Mouse (Mus musculus) neural tube, embryonic 15.5 days (tissue): ENCODE measurements at regions not wholly inside any gene's neighbourhood (a gene's known extent, or its start where the extent isn't known, plus 50 kb on each side); places are given as distances from the start of the nearest gene placed in this dataset.

Experiments used
- ATAC-seq: fragments of 200-750 bp; cut with Nextera tagmentation; 2 replicates; pipeline ENCODE4 v1.8.0; 2017; ENCODE audit warnings: mild to moderate bottlenecking, moderate TSS enrichment, moderate library complexity; ENCODE audit not compliant: low FRiP score
- H3K27ac ChIP-seq: fragments of 300-500 bp; sonication (generic); replicated peaks from 2 replicates; pipeline ENCODE4 v1.5.1; 2015; ENCODE audit warnings: mild to moderate bottlenecking, inconsistent platforms
- H3K27me3 ChIP-seq: fragments of 300-500 bp; sonication (generic); replicated peaks from 2 replicates; pipeline ENCODE4 v1.6.1; 2015; ENCODE audit warnings: inconsistent platforms
- H3K36me3 ChIP-seq: fragments of 300-500 bp; sonication (generic); 2 replicates; pipeline ENCODE4 v1.6.1; 2015; ENCODE audit warnings: inconsistent platforms
- H3K4me1 ChIP-seq: fragments of 300-500 bp; sonication (generic); 2 replicates; pipeline ENCODE4 v1.6.1; 2015; ENCODE audit warnings: inconsistent platforms
- H3K4me2 ChIP-seq: fragments of 300-500 bp; sonication (generic); 2 replicates; pipeline ENCODE4 v1.6.1; 2015; ENCODE audit warnings: inconsistent platforms, mild to moderate bottlenecking, moderate library complexity
- H3K4me3 ChIP-seq: fragments of 300-500 bp; sonication (generic); replicated peaks from 2 replicates; pipeline ENCODE4 v1.5.1; 2015; ENCODE audit warnings: mild to moderate bottlenecking, inconsistent platforms
- H3K9ac ChIP-seq: fragments of 300-500 bp; sonication (generic); replicated peaks from 2 replicates; pipeline ENCODE4 v1.6.1; 2015; ENCODE audit warnings: mild to moderate bottlenecking, inconsistent platforms
- H3K9me3 ChIP-seq: fragments of 300-500 bp; sonication (generic); replicated peaks from 2 replicates; pipeline ENCODE4 v1.6.1; 2016; ENCODE audit warnings: inconsistent platforms
- WGBS: fragments of 180-500 bp; shearing (Covaris S2); methylation state at CpG from one replicate; pipeline ENCODE4 v1.1.7; 2015; ENCODE audit warnings: mixed read lengths; 5-methylcytosine and 5-hydroxymethylcytosine counted together

DNA sequence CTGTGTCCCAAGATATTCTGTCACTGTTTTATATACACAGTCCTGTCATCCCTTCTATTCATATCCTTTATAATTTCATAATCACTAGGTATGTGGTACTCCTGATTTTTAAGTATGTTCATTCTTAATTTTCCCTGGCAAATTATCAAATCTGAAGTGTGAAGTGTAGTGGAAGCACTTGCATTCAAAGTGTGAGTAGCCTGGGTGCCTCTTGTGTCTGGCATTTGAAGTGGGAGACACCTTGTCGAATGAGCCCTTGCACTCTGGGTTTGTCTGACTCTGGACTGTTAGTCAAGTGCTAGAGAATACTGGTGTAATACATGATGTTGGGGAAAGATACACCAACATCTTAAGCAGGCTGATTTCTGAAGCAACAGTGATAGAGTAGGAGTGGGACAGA, 852.6 kb downstream of the Efnb2 start:
- ATAC-seq = no peak

DNA sequence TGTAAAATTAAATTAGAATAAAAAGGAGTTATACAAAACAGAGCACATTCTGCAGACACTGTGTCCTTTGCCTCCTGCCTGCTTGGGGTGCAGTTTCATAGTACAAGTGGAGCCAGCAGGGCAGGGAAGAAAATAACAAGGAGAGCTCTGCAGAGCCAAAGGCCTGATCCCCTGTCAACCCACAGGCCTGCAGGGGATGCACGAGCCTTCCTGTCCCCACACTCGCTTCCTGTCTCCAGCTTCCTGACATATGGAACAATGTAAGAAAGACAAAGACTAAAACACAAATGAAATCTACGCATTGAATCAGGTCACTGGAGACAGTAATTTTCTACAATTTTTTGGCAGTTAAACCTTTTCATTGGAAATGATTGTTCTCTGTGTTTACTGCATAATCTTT, 861.8 kb downstream of the Efnb2 start:
- H3K27me3 ChIP-seq = no peaks in the 10 kb centered on the region
- no peak overlapping the region for H3K27ac ChIP-seq
- no peak for ATAC-seq
- H3K4me2 ChIP-seq = no peak overlapping the region
- no peaks in the 10 kb centered on the region for H3K36me3 ChIP-seq
- no peaks in the 10 kb centered on the region for H3K9me3 ChIP-seq
- no peak overlapping the region for H3K9ac ChIP-seq
- H3K4me1 ChIP-seq = no peaks in the 10 kb centered on the region
- H3K4me3 ChIP-seq = no peak overlapping the region
- 79% methylated on average over 3 of the region's 3 CpGs for WGBS

More for the DNA sequence above, 852.6 kb downstream of the Efnb2 start:
- Histone ChIP-seq H3K27me3 (no peaks in the 10 kb centered on the region), H3K9me3 (no peaks in the 10 kb centered on the region), H3K36me3 (no peaks in the 10 kb centered on the region), H3K4me3 (no peak overlapping the region), H3K27ac (no peak overlapping the region), H3K4me2 (no peak overlapping the region), H3K4me1 (no peaks in the 10 kb centered on the region), H3K9ac (no peak overlapping the region)
- 98% methylated on average over 1 of the region's 1 CpGs for WGBS

DNA sequence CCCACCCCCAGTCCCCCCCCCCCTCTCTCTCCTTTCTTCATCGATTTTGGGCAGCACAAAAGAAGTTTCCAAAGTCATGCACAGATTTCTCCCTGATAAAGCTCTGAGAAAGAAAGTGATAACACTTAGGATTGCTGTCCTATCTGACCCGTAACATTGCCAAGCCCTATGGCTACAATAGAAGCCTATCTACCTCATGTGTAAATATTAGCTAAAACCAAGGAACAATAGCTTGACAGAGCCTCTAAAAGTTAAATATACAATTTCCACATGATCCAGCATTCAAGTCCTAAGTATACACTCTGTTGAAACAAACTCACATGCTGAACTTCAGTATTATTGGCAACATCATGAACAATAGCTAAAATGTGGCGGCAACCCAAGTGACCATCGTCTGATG, 864.9 kb downstream of the Efnb2 start:
- WGBS = 91% methylated on average over 4 of the region's 4 CpGs
- H3K9me3 ChIP-seq = no peaks in the 10 kb centered on the region
- no peak overlapping the region for H3K4me2 ChIP-seq
- H3K27ac ChIP-seq = no peak overlapping the region
- H3K4me3 ChIP-seq = no peak overlapping the region
- no peaks in the 10 kb centered on the region for H3K27me3 ChIP-seq
- no peak for ATAC-seq
- no peaks in the 10 kb centered on the region for H3K4me1 ChIP-seq
- H3K36me3 ChIP-seq = no peaks in the 10 kb centered on the region
- H3K9ac ChIP-seq = no peak overlapping the region

DNA sequence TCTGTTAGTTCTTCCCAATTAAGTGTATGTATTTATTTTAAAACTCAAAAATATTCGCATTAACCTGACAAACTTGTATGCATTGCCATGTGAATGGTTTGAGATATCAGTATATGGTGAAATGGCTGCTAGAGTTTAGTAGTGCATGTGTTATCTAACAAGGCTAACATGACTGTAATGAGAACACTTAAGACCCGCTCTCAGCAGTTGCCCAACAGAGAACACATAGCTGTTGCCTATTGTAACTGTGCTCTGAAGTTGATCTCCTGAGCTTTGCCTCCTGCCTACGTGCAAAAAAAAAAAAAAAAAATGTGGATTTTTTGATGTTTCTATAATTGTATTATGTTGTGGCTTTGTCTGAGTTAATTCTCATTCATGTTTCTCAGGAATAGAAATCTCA, 897.2 kb downstream of the Efnb2 start:
- no peak overlapping the region for H3K27ac ChIP-seq
- 74% methylated on average over 3 of the region's 3 CpGs for WGBS
- ATAC-seq = no peak
- H3K9ac ChIP-seq = no peak overlapping the region
- no peak overlapping the region for H3K4me3 ChIP-seq
- H3K4me1 ChIP-seq = no peaks in the 10 kb centered on the region
- no peaks in the 10 kb centered on the region for H3K9me3 ChIP-seq
- no peak overlapping the region for H3K4me2 ChIP-seq
- no peaks in the 10 kb centered on the region for H3K36me3 ChIP-seq
- H3K27me3 ChIP-seq = no peaks in the 10 kb centered on the region

DNA sequence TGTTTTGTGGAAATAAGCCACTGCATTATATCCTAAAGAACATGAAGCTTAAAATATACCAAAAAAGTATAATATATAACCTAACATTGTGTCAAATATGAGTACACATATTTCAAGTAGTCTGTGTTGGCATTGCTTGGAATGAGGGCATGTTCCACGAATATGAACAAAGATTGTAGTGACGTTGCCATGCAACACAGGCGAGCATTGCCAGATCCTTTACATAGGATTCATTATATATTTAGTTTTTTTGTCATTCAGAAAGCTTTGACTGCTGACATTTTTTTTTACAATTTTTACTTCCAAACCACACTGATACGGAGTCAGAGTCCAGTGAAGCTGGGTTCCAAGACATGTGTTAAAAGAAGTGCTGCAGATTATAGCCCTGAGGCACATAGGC, 900.1 kb downstream of the Efnb2 start:
- H3K27me3 ChIP-seq = no peaks in the 10 kb centered on the region
- H3K36me3 ChIP-seq = no peaks in the 10 kb centered on the region
- H3K4me2 ChIP-seq = no peak overlapping the region
- WGBS = 85% methylated on average over 4 of the region's 4 CpGs
- H3K4me3 ChIP-seq = no peak overlapping the region
- H3K27ac ChIP-seq = no peak overlapping the region
- no peak for ATAC-seq
- H3K4me1 ChIP-seq = no peaks in the 10 kb centered on the region
- no peak overlapping the region for H3K9ac ChIP-seq
- no peaks in the 10 kb centered on the region for H3K9me3 ChIP-seq

DNA sequence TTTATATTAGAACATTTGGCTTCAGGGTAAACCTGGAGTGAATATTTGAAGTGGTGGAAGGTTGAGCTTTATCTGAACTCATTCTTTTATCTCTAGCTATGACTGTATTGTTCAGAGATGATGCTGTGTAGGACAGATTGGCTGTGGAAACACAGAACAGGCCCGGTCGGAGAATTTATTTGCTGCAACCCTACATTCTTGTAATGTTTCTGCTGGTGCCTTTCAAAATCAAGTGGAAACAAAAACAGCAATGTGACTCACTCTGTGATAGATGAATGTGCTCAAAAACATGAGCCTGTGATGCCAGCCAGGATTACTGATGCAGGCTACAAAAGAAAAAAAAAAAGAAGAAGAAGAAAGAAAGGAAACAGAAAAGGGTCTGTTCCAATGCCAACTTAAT, 928.3 kb downstream of the Efnb2 start:
- no peaks in the 10 kb centered on the region for H3K27me3 ChIP-seq
- no peak overlapping the region for H3K4me3 ChIP-seq
- H3K36me3 ChIP-seq = no peaks in the 10 kb centered on the region
- no peak overlapping the region for H3K4me2 ChIP-seq
- no peak overlapping the region for H3K27ac ChIP-seq
- no peak overlapping the region for H3K9ac ChIP-seq
- no peak for ATAC-seq
- no peaks in the 10 kb centered on the region for H3K4me1 ChIP-seq
- WGBS = 84% methylated on average over 2 of the region's 2 CpGs
- no peaks in the 10 kb centered on the region for H3K9me3 ChIP-seq

DNA sequence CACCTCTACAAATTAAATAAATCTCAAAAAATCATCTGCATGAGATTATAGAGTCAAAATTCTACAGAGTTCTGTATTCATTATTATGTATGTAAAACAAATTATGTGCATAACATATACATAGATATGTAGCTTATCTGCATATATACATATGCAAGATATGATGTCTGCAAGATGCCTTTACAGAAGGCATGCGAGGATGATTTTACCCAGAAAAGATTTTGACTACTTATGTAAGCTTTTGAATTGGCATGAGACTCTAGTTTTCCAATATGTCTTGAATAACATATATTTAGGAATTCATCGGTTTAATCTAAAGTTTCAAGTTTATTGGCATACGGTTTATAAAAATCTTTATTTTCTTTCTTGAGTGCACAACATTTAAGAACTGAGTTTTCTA, 939.2 kb downstream of the Efnb2 start:
- Histone ChIP-seq H3K27ac (no peak overlapping the region), H3K27me3 (no peaks in the 10 kb centered on the region), H3K4me2 (no peak overlapping the region), H3K4me3 (no peak overlapping the region), H3K36me3 (no peaks in the 10 kb centered on the region), H3K9ac (no peak overlapping the region), H3K9me3 (no peaks in the 10 kb centered on the region), H3K4me1 (no peaks in the 10 kb centered on the region)
- ATAC-seq = no peak
- WGBS = 96% methylated on average over 3 of the region's 3 CpGs

DNA sequence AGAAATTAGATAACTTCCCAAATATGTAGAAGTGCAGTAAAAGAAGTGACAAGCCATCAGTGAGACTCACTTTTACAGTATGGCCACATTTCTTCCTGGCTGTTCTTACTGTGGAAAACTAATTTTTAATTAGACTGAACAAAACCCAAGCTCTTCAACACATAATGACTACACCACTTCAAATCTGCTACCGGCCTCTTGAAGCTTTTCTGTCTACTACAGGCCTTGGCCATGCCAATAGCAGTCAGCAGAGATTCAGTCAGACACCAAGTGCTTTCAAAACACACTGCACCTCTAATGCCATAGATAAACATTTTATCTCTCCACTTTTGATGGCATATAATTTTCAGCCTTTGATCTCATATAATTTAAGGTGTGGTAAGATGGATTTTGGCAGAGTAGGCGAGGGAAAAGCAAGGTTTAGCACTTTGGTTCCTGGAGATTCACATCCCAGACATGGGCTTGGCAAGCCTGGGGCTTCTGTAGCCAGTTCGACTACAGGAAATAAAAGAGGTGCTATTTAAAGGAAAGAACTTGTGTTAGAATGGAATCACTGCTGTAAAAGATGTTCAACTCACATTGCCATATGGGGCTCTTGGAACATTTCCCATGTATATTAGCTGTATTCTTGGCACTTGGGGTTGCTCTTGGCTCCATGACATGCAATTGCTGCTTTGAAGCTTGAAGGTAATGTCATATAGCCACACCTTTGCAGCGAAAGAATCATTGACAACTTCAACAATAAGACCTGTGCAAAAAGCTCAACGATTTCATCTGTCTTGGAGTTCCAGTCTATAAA, 941.9 kb downstream of the Efnb2 start:
- no peak overlapping the region for H3K9ac ChIP-seq
- H3K27ac ChIP-seq = no peak overlapping the region
- H3K4me1 ChIP-seq = no peaks in the 10 kb centered on the region
- H3K36me3 ChIP-seq = no peaks in the 10 kb centered on the region
- no peaks in the 10 kb centered on the region for H3K27me3 ChIP-seq
- 81% methylated on average over 5 of the region's 5 CpGs for WGBS
- no peak overlapping the region for H3K4me3 ChIP-seq
- no peak overlapping the region for H3K4me2 ChIP-seq
- ATAC-seq = no peak
- no peaks in the 10 kb centered on the region for H3K9me3 ChIP-seq

DNA sequence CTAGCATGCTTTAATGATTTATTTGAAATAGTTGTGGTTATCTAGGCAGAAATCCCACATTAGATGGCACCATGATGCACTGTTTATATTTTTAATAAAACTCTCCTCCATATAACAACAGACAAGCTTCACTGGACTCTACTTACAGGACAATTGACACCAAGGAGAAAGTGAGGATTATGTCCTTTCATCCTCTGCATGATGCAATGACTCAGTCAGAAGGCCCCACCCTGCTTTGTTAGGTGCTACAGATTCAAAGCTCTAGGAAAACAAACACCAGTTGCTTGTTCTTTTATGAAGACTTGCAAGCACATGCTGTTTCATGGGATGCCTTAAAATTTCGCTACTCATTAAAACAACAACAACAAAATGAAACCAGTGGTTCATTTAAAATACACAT, 950.3 kb downstream of the Efnb2 start:
- WGBS = 76% methylated on average over 1 of the region's 1 CpGs
- no peak for ATAC-seq
- Histone ChIP-seq H3K36me3 (no peaks in the 10 kb centered on the region), H3K4me3 (no peak overlapping the region), H3K9ac (no peak overlapping the region), H3K4me2 (no peak overlapping the region), H3K4me1 (no peaks in the 10 kb centered on the region), H3K9me3 (no peaks in the 10 kb centered on the region), H3K27ac (no peak overlapping the region), H3K27me3 (no peaks in the 10 kb centered on the region)

DNA sequence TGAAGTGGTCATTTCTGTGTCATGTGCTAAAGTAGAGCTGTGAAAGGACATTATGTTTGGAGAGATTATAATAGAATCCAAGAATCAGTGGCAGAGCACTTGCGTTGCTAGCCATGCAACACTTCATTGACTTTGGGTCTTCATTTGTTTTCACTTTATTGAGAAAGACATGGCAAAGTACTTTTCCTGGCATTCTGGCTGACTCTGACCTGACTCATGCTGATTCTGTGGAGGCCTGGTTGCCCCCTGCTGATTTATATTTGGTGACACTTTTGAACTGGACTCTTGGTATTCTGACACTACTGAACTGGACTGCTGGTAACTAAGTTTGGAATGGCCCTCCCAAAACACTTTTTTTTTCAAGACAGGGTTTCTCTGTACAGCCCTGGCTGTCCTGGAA, 951.6 kb downstream of the Efnb2 start:
- Histone ChIP-seq H3K4me2 (no peak overlapping the region), H3K36me3 (no peaks in the 10 kb centered on the region), H3K27me3 (no peaks in the 10 kb centered on the region), H3K9ac (no peak overlapping the region), H3K4me3 (no peak overlapping the region), H3K9me3 (no peaks in the 10 kb centered on the region), H3K27ac (no peak overlapping the region), H3K4me1 (no peaks in the 10 kb centered on the region)
- 94% methylated on average over 1 of the region's 1 CpGs for WGBS
- ATAC-seq = no peak

DNA sequence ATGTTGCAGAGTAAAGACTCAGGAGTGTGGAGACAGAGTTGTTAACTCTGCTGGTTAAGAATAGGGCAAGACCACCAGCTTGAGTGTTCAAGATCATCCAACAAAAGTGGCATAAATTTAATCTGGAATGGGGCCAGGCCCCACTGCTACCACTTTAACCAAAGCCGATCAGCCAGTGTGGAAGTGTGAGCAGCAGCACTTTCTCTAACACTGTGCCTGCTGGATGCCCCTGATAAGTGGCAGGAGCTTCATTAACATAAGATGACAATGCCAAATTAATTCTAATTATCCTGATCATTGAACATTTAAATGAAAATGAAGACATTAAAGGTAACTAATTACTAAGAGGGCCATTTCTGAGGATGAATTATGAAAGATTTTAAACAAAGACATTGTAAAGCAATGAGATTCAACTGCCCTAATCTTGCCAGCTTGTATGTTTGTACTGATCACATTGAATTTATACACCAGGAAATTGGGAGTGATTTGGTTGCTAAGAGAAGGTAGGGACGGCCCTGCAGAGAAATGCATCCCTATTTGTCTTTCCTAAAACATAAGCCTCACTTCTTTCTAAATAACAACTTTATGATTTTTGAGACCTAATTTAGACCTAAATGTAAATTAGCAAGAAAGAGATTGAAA, 969.6 kb downstream of the Efnb2 start:
- Histone ChIP-seq H3K4me3 (no peak overlapping the region), H3K9me3 (no peaks in the 10 kb centered on the region), H3K36me3 (no peaks in the 10 kb centered on the region), H3K4me1 (no peaks in the 10 kb centered on the region), H3K9ac (no peak overlapping the region), H3K27ac (no peak overlapping the region), H3K4me2 (no peak overlapping the region), H3K27me3 (no peaks in the 10 kb centered on the region)
- WGBS = 31% methylated on average over 2 of the region's 2 CpGs
- ATAC-seq = no peak

DNA sequence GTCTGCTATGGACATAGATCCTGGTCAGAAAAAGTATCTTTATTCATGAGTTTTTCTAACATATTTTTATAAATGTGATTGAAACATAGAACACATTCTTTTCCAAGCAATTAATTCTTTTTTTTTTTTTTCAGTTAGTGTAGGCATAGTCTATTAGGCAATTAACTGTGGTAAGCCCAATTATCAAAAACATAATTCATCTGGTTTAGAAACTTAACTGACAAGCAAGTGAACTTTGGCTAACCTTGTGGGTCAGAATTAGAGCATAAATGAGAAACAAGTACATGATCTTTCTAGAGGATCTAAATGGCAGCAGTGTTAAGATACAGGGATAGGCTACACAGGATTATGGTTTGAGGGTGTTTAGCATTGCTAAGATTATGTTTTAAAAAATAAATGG, 1007.2 kb downstream of the Efnb2 start:
- Histone ChIP-seq H3K4me2 (no peak overlapping the region), H3K4me3 (no peak overlapping the region), H3K9ac (no peak overlapping the region), H3K36me3 (no peaks in the 10 kb centered on the region), H3K4me1 (no peaks in the 10 kb centered on the region), H3K9me3 (no peaks in the 10 kb centered on the region), H3K27me3 (no peaks in the 10 kb centered on the region), H3K27ac (no peak overlapping the region)
- no peak for ATAC-seq
